Mouse (Mus musculus): ENCODE measurements around the gene Pramef8. TPM values are rescaled to one million over a fixed set of nuclear protein-coding genes. Genes with fewer than 3 reads are reported as not detected.
"Not testable (repeated sequence)": the region's sequence is repeated elsewhere in the genome, so short reads cannot be mapped to it uniquely, and the experiment has no call there.

Pramef8 gene
- total and polyA plus RNA-seq, 3 experiments, result 4.1 to 8.4 (median 8.0) TPM

DNA sequence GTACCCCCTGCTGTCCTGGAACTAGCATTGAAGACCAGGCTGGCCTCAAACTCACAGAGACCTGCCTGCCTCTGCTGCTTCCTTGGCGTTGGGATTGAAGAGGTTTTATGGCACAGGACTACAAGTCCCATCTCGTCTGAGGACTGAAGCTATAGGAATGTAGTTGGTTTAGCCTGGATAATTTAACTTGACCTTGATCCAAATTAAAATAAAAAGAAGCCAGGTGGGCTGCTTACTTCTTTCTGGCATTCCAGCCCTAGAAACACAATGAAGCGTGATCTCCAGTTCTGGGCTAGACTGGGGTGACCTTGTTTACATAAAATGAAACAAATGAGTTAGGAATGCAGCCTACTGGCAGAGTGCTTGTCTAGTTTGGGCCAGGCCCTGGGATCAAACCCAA lies 1.9 kb downstream of the Pramef8 start:
- no peak overlapping the region for H3K27ac ChIP-seq
- H3K4me1 ChIP-seq (ENCODE audit: control insufficient read depth, insufficient read depth, low read length), result peaks cover 3% of the 10 kb centered on the region; the same call in 1 of the 2 replicates
- no peak for DNase-seq
- no peak overlapping the region for H3K4me3 ChIP-seq
- over 99% methylated on average over 3 of the region's 3 CpGs for WGBS
- H3K27me3 ChIP-seq (ENCODE audit: control insufficient read depth, insufficient read depth, low read length), result no peaks in the 10 kb centered on the region
- peaks cover 14% of the 10 kb centered on the region for H3K36me3 ChIP-seq (ENCODE audit: control insufficient read depth, insufficient read depth, low read length)
- no peaks in the 10 kb centered on the region for H3K79me2 ChIP-seq (replicated peaks; ENCODE audit: control insufficient read depth, insufficient read depth, low read length)
- intact Hi-C loops (cut with DNase I), result no loop called here
- H3K9ac ChIP-seq (ENCODE audit: low read depth, low read length), result no peak overlapping the region
- TF ChIP-seq CTCF (IDR thresholded peaks at IDR 0.05) (no peak), EP300 (IDR thresholded peaks at IDR 0.05; ENCODE audit: insufficient read depth, low read depth, low read length) (no peak), POLR2A (IDR thresholded peaks at IDR 0.05; ENCODE audit: insufficient read depth, low read depth, low read length) (no peak)

DNA sequence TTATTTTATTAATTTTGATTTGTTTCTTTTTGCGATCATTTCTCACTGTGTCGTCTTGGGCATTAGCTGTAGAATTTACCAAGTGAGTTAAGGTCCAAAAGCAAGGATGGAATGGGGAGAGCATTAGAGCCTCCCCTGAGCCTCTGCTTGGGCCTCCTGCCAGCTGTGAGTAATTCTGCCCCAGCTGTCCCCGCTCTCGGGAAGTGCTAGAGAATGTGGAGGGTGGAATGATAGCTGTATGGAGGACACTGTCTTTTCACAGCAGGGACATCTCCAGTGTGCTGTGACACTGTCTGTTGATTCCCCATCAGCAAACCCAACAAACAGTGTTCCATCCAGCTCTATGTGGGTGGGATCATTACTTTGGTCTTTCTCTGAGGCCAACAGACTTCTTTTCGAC lies 14.5 kb downstream of the Pramef8 start:
- H3K36me3 ChIP-seq (ENCODE audit: control insufficient read depth, insufficient read depth, low read length); intact Hi-C loops (cut with DNase I); DNase-seq; H3K4me1 ChIP-seq (ENCODE audit: control insufficient read depth, insufficient read depth, low read length); H3K27ac ChIP-seq; H3K4me3 ChIP-seq; H3K9ac ChIP-seq (ENCODE audit: low read depth, low read length); H3K79me2 ChIP-seq (replicated peaks; ENCODE audit: control insufficient read depth, insufficient read depth, low read length); H3K27me3 ChIP-seq (ENCODE audit: control insufficient read depth, insufficient read depth, low read length): not testable (repeated sequence)
- WGBS, result 55% methylated on average over 5 of the region's 5 CpGs

DNA sequence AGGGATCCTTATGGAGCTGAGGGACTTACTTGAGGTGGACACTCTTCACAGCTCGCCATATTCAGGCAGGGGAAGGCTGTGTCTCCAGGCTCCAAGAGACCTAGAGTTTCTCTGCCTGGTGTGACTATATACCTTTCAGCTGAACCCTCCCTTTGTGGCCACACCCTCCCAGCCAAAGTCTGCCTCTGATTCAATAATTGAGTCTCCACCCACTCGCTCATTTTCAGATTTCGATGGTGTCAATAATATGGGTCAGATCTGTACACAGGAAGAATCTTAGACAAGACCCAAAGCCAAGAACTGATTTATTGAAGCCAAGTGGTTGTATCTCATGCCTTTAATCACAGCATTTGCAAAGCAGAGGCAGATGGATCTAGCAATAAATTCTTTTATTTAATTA lies 38.0 kb downstream of the Pramef8 start, which contains the start of gene Oog4:
Gene Oog4 (minus strand): TSS at position 101 of the 400 bp plus-strand sequence.
- no peak for DNase-seq
- whole genome bisulfite sequencing, result 67% methylated on average over 3 of the region's 3 CpGs
- no peak within 1 kb of the TSS for H3K4me3 ChIP-seq
- no peak within 1 kb of the TSS for H3K9ac ChIP-seq (ENCODE audit: low read depth, low read length)
- H3K4me1 ChIP-seq (ENCODE audit: control insufficient read depth, insufficient read depth, low read length), result no peaks in the 10 kb centered on the region
- H3K27me3 ChIP-seq (ENCODE audit: control insufficient read depth, insufficient read depth, low read length), result no peaks in the 10 kb centered on the region
- intact Hi-C loops (cut with DNase I), result no loop called here
- H3K79me2 ChIP-seq (replicated peaks; ENCODE audit: control insufficient read depth, insufficient read depth, low read length), result no peaks in the 10 kb centered on the region
- no peak for TF ChIP-seq POLR2A (IDR thresholded peaks at IDR 0.05; ENCODE audit: insufficient read depth, low read depth, low read length)
- no peak for TF ChIP-seq CTCF (IDR thresholded peaks at IDR 0.05)
- no peak for TF ChIP-seq EP300 (IDR thresholded peaks at IDR 0.05; ENCODE audit: insufficient read depth, low read depth, low read length)
- no peaks in the 10 kb centered on the region for H3K36me3 ChIP-seq (ENCODE audit: control insufficient read depth, insufficient read depth, low read length)
- no peak within 1 kb of the TSS for H3K27ac ChIP-seq

Other genes starting within 250 kb of the Pramef8 start
- 10 to 100 TPM; 20.1 to 22.0 TPM for gene Prdm2, start 199.4 kb upstream of the Pramef8 start, total RNA-seq (2021)
- 9.3 and 12.4 TPM in 2 replicates for gene Prdm2, start 199.4 kb upstream of the Pramef8 start, polyA plus RNA-seq (2012; rRNA removed)
- 1 to 10 TPM; 5.8 TPM for gene Pdpn, start 112.9 kb upstream of the Pramef8 start, total RNA-seq (2021)
- gene Pdpn, start 112.9 kb upstream of the Pramef8 start, polyA plus RNA-seq (2012; rRNA removed), result 2.7 and 5.0 TPM in 2 replicates
- not detected for gene Lrrc38, start 62.7 kb upstream of the Pramef8 start, total RNA-seq (2021)
- 0.47 and 1.8 TPM in 2 replicates for gene Lrrc38, start 62.7 kb upstream of the Pramef8 start, polyA plus RNA-seq (2012; rRNA removed)
- not detected for gene Pramel1, start 18.0 kb upstream of the Pramef8 start, total RNA-seq (2021)
- not detected in 2 replicates for gene Pramel1, start 18.0 kb upstream of the Pramef8 start, polyA plus RNA-seq (2012; rRNA removed)
- not detected for gene Oog4, start 37.9 kb downstream of the Pramef8 start, total RNA-seq (2021)
- gene Oog4, start 37.9 kb downstream of the Pramef8 start, polyA plus RNA-seq (2012; rRNA removed), result not detected in 2 replicates
- gene Gm13043, start 98.9 kb downstream of the Pramef8 start, total RNA-seq (2021), result not detected
- gene Gm13043, start 98.9 kb downstream of the Pramef8 start, polyA plus RNA-seq (2012; rRNA removed), result not detected in 2 replicates
- gene Gm13040, start 123.5 kb downstream of the Pramef8 start, total RNA-seq (2021), result not detected
- gene Gm13040, start 123.5 kb downstream of the Pramef8 start, polyA plus RNA-seq (2012; rRNA removed), result not detected in 2 replicates
- not detected for gene BC080695, start 139.3 kb downstream of the Pramef8 start, total RNA-seq (2021)
- not detected in 2 replicates for gene BC080695, start 139.3 kb downstream of the Pramef8 start, polyA plus RNA-seq (2012; rRNA removed)
- not detected for gene Gm13057, start 139.3 kb downstream of the Pramef8 start, total RNA-seq (2021)
- gene Gm13057, start 139.3 kb downstream of the Pramef8 start, polyA plus RNA-seq (2012; rRNA removed), result not detected in 2 replicates
- not detected for gene Gm13083, start 202.6 kb downstream of the Pramef8 start, total RNA-seq (2021)
- gene Gm13083, start 202.6 kb downstream of the Pramef8 start, polyA plus RNA-seq (2012; rRNA removed), result not detected in 2 replicates
- not detected for gene Gm13088, start 244.8 kb downstream of the Pramef8 start, total RNA-seq (2021)
- not detected in 2 replicates for gene Gm13088, start 244.8 kb downstream of the Pramef8 start, polyA plus RNA-seq (2012; rRNA removed)

Measured in heart, adult 2 months (tissue).